Mouse (Mus musculus) bone marrow macrophage, adult 2 months (primary cell): ENCODE measurements around the gene Gcnt2. TPM values are rescaled to one million over a fixed set of nuclear protein-coding genes. Genes with fewer than 3 reads are reported as not detected.

Source experiments
- H3K27ac ChIP-seq: 2 replicates; pipeline ENCODE4 v1.5.1; 2012; ENCODE audit warnings: low read depth, low read length; ENCODE audit not compliant: insufficient read depth
- H3K4me1 ChIP-seq: 2 replicates; pipeline ENCODE4 v1.6.1; 2012; ENCODE audit warnings: low read length; ENCODE audit not compliant: control insufficient read depth, insufficient read depth
- H3K4me3 ChIP-seq: 2 replicates; pipeline ENCODE4 v1.5.1; 2012; ENCODE audit warnings: mild to moderate bottlenecking, low read length, moderate library complexity; ENCODE audit not compliant: insufficient read depth
- CTCF ChIP-seq: IDR thresholded peaks from 2 replicates; pipeline ENCODE4 v1.5.1; 2012; ENCODE audit warnings: low read depth, mild to moderate bottlenecking, low read length, moderate library complexity
- POLR2A ChIP-seq: IDR thresholded peaks from 2 replicates; pipeline ENCODE4 v1.6.1; 2012; ENCODE audit warnings: mild to moderate bottlenecking, low read depth, low read length, borderline replicate concordance
- polyA plus RNA-seq: library from polyadenylated mRNA; stranded (reverse); fragments of >200 nt; gene quantifications from 2 replicates; pipeline ENCODE4 v1.2.4, GENCODE M21; 2012; ENCODE audit not compliant: missing spikeins, insufficient read depth, insufficient read length

The Gcnt2 gene
- polyA plus RNA-seq, 1 experiment: 0.67 TPM

GRCm38 (mm10) chr13:40850686-40851085 lies 8.9 kb upstream of the Gcnt2 start:
- Histone ChIP-seq H3K4me1 (no peaks in the 10 kb centered on the region), H3K27ac (no peak overlapping the region), H3K4me3 (no peak overlapping the region)
- TF ChIP-seq POLR2A (no peak), CTCF (no peak)

GRCm38 (mm10) chr13:40851281-40851680 lies 8.3 kb upstream of the Gcnt2 start:
- Histone ChIP-seq H3K4me1 (no peaks in the 10 kb centered on the region), H3K4me3 (no peak overlapping the region), H3K27ac (no peak overlapping the region)
- TF ChIP-seq POLR2A (no peak), CTCF (no peak)

DNA sequence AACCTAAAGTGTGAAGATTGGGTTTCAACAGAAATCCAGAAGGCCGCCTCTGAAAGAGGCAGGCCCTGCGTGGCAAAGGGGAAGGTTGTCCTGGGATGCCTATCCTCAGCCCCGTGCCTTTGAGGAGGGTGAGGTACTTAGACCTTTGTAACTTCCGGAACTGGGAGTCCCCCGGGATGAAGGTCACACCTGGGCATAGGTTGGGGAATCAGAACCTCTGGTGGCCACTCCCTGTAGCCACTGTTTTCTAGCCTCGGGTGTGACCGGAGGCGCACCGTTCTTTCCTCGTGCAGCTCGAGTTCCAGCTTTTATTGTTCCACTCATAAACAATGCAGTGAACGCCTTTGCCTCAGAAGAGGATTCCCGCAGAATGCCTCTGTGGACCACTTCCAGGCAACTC lies 7.6 kb upstream of the Gcnt2 start:
- no peak overlapping the region for H3K27ac ChIP-seq
- TF ChIP-seq CTCF (no peak), POLR2A (no peak)
- H3K4me1 ChIP-seq: no peaks in the 10 kb centered on the region
- no peak overlapping the region for H3K4me3 ChIP-seq

- no peak for TF ChIP-seq POLR2A
- no peak for TF ChIP-seq CTCF
- Histone ChIP-seq H3K4me1 (no peaks in the 10 kb centered on the region), H3K4me3 (no peak overlapping the region), H3K27ac (no peak overlapping the region)
Measured at GRCm38 (mm10) chr13:40852791-40853190, 6.8 kb upstream of the Gcnt2 start.

- no peak overlapping the region for H3K27ac ChIP-seq
- no peak overlapping the region for H3K4me3 ChIP-seq
Measured at GRCm38 (mm10) chr13:40853842-40854241, 5.7 kb upstream of the Gcnt2 start.

DNA sequence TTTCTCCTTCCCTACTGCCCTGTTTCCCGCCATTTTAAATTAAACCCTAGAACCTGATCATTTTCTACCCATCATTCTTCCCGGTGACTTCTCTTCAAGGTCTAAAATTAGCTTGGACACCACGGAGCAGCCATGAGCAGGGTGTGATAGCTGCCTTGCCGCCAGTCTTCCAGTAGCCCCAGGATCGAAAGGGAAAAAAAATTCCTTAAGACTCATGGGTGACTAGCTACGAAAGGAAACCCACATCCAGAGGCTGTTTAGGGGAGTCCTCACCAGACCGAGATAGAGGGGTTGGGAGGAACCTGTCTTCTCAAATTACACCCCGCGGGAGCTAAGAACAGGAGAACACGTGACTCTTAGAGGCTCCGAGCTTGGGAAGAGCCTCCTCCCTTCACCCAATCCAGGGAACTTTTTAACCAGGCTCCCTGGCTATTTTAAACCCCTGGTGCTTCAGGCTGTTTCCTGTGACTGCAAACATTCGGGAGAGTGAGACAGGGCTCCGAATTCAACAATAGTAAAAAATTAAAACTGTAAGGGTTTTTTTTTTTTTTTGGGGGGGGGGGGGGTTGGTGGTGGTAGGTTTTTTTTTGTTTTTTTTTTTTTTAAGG lies 5.0 kb upstream of the Gcnt2 start:
- TF ChIP-seq CTCF: no peak
- no peak for TF ChIP-seq POLR2A
- Histone ChIP-seq H3K4me1 (peaks cover 2% of the 10 kb centered on the region), H3K4me3 (peak overlapping the region; percentile 37), H3K27ac (no peak overlapping the region)

More at GRCm38 (mm10) chr13:40853842-40854241, 5.7 kb upstream of the Gcnt2 start:
- H3K4me1 ChIP-seq: no peaks in the 10 kb centered on the region
- no peak for TF ChIP-seq POLR2A
- TF ChIP-seq CTCF: no peak

DNA sequence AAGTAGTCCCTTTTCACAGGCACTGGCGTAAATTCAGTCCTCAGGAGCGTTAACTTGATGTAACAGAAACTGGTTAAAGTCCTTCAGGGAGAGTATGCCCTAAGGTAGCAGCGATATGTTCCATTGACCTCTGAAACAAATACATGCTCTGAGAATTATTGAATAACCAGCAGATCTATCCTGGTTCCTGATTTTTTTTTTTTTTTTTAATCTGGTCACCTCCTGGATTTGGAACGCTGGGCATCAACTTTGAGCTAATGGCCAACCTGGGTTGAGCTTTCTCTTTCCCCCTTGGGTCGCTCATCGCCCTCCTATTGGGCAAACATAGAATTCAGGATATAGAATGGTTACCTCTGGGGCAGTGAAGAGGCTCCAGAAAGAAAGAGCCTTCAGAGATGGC lies 4.3 kb upstream of the Gcnt2 start:
- Histone ChIP-seq H3K27ac (no peak overlapping the region), H3K4me3 (no peak overlapping the region), H3K4me1 (peaks cover 6% of the 10 kb centered on the region)
- TF ChIP-seq POLR2A: no peak
- TF ChIP-seq CTCF: no peak

DNA sequence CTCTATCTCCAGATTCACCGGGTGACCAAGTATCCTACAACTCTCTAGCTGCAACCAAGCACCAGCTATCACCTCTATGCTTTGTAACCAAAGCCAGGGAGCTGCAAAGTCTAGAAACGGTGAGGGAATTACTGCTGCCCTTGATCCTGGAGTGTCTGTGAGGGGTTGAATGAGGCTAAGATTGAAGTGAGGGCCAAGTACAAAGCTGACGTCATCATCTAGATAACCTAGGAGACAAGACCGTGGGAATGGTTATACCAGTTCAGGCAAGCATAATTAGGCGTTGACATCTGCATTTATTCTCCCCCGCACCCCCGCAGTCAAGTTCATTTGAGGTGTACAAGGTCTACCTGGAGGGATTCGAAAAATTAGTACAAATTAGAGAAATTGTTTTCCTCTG lies 2.8 kb upstream of the Gcnt2 start:
- no peak overlapping the region for H3K4me3 ChIP-seq
- H3K27ac ChIP-seq: no peak overlapping the region
- TF ChIP-seq POLR2A (no peak), CTCF (no peak)
- H3K4me1 ChIP-seq: peaks cover 6% of the 10 kb centered on the region

- TF ChIP-seq POLR2A (no peak), CTCF (no peak)
- H3K27ac ChIP-seq: no peak overlapping the region
- peaks cover 6% of the 10 kb centered on the region for H3K4me1 ChIP-seq
- H3K4me3 ChIP-seq: no peak overlapping the region
Measured at GRCm38 (mm10) chr13:40857281-40857818, 2.2 kb upstream of the Gcnt2 start.

- Histone ChIP-seq H3K4me3 (no peak overlapping the region), H3K27ac (no peak overlapping the region), H3K4me1 (peaks cover 6% of the 10 kb centered on the region)
- TF ChIP-seq CTCF (no peak), POLR2A (no peak)
Measured at GRCm38 (mm10) chr13:40859225-40859624, 329 bp upstream of the Gcnt2 start.
